Mouse (Mus musculus): ENCODE data around the gene Snai3. TPM values are rescaled to one million over a fixed set of nuclear protein-coding genes. Genes with fewer than 3 reads are reported as not detected.

Snai3 gene
- polyA plus RNA-seq, 1 experiment from 2014 or later, result 0.36 TPM

DNA sequence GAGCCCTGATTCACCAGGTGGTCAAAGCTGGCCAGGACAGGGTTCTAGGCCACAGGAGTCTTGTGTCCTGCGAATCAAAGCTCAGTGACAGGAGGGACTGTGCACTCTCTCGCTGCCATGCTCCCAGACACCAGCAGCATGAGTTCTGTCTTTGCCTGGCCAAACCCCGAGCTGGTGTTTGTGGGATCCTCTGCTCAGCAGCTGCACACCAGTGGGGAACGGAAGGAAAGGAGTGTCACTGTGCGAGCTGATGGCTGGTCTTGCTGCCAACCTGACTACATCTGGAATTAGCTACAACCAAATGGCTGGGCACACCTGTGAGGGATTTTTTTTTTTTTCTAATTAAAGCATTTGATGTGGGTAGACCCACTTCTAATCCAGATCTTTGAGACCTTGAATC, 10.2 kb upstream of the Snai3 start:
- Histone ChIP-seq H3K4me2 (no peak overlapping the region), H3K4me1 (peaks cover 37% of the 10 kb centered on the region), H3K27ac (no peak overlapping the region), H3K9ac (no peak overlapping the region), H3K36me3 (peaks cover 68% of the 10 kb centered on the region), H3K27me3 (replicated peaks) (no peaks in the 10 kb centered on the region), H3K4me3 (no peak overlapping the region), H3K9me3 (replicated peaks) (no peaks in the 10 kb centered on the region)
- ATAC-seq, result no peak
- 75% methylated on average over 5 of the region's 5 CpGs for WGBS (ENCODE audit: insufficient replicate concordance)

GRCm38 (mm10) chr8:122469965-122470364, 9.4 kb upstream of the Snai3 start:
- Histone ChIP-seq H3K4me2 (no peak overlapping the region), H3K4me1 (peaks cover 39% of the 10 kb centered on the region), H3K27me3 (replicated peaks) (no peaks in the 10 kb centered on the region), H3K9me3 (replicated peaks) (no peaks in the 10 kb centered on the region), H3K36me3 (peaks cover 70% of the 10 kb centered on the region), H3K9ac (no peak overlapping the region), H3K27ac (no peak overlapping the region), H3K4me3 (no peak overlapping the region)
- no peak for ATAC-seq
- 89% methylated on average over 10 of the region's 10 CpGs for WGBS (ENCODE audit: insufficient replicate concordance)

DNA sequence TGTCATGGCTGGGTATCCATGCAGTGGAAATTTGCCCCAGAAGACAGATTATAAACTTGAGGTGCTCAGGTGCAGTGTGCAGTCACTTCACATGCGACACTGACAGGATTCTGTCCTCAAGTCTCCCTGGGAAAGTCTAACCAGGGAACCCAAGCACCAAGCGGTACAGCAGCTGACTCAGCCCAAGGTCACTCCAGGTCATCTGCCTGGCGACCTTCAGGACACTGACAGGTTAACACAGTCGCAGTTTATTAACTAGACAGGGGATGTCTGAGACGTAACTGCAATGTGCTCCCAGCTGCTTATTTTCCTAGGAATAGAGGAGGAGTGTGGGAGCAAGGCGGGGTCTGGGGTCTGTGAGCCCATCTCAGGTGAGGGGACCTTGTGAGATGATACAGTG, 8.9 kb upstream of the Snai3 start:
- H3K27ac ChIP-seq, result no peak overlapping the region
- ATAC-seq, result no peak
- H3K4me1 ChIP-seq, result peaks cover 39% of the 10 kb centered on the region
- H3K36me3 ChIP-seq, result peaks cover 70% of the 10 kb centered on the region
- no peaks in the 10 kb centered on the region for H3K9me3 ChIP-seq (replicated peaks)
- H3K4me3 ChIP-seq, result no peak overlapping the region
- no peaks in the 10 kb centered on the region for H3K27me3 ChIP-seq (replicated peaks)
- no peak overlapping the region for H3K9ac ChIP-seq
- WGBS (ENCODE audit: insufficient replicate concordance), result 66% methylated on average over 6 of the region's 6 CpGs
- no peak overlapping the region for H3K4me2 ChIP-seq

- ATAC-seq, result no peak
- no peak overlapping the region for H3K27ac ChIP-seq
- H3K4me3 ChIP-seq, result no peak overlapping the region
- H3K27me3 ChIP-seq (replicated peaks), result peaks cover 4% of the 10 kb centered on the region; the same call in 1 of the 2 replicates
- peaks cover 40% of the 10 kb centered on the region for H3K4me1 ChIP-seq
- 83% methylated on average over 13 of the region's 13 CpGs for WGBS (ENCODE audit: insufficient replicate concordance)
- H3K9ac ChIP-seq, result no peak overlapping the region
- no peak overlapping the region for H3K4me2 ChIP-seq
- H3K9me3 ChIP-seq (replicated peaks), result no peaks in the 10 kb centered on the region
- H3K36me3 ChIP-seq, result peaks cover 56% of the 10 kb centered on the region
These were observed 7.3 kb upstream of the Snai3 start for GRCm38 (mm10) chr8:122467816-122468215.

- no peak for ATAC-seq
- H3K9me3 ChIP-seq (replicated peaks), result no peaks in the 10 kb centered on the region
- H3K27me3 ChIP-seq (replicated peaks), result peaks cover 32% of the 10 kb centered on the region
- H3K9ac ChIP-seq, result no peak overlapping the region
- H3K27ac ChIP-seq, result no peak overlapping the region; the same call in 1 of the 2 replicates
- peaks cover 38% of the 10 kb centered on the region for H3K36me3 ChIP-seq
- 24% methylated on average over 7 of the region's 7 CpGs for WGBS (ENCODE audit: insufficient replicate concordance)
- peaks cover 57% of the 10 kb centered on the region for H3K4me1 ChIP-seq
- H3K4me2 ChIP-seq, result no peak overlapping the region
- no peak overlapping the region for H3K4me3 ChIP-seq
These were observed 4.5 kb upstream of the Snai3 start for GRCm38 (mm10) chr8:122464985-122465384.

- Histone ChIP-seq H3K9me3 (replicated peaks) (no peaks in the 10 kb centered on the region), H3K27ac (peak overlapping the region; percentile 36), H3K9ac (no peak overlapping the region), H3K4me3 (no peak overlapping the region), H3K4me1 (peaks cover 58% of the 10 kb centered on the region), H3K36me3 (peaks cover 28% of the 10 kb centered on the region), H3K27me3 (replicated peaks) (peaks cover 43% of the 10 kb centered on the region), H3K4me2 (peak overlapping the region; percentile 7; the same call in 1 of the 2 replicates)
- no peak for ATAC-seq
- WGBS (ENCODE audit: insufficient replicate concordance), result 18% methylated on average over 12 of the region's 12 CpGs
These were observed 3.4 kb upstream of the Snai3 start for GRCm38 (mm10) chr8:122463651-122464640.

DNA sequence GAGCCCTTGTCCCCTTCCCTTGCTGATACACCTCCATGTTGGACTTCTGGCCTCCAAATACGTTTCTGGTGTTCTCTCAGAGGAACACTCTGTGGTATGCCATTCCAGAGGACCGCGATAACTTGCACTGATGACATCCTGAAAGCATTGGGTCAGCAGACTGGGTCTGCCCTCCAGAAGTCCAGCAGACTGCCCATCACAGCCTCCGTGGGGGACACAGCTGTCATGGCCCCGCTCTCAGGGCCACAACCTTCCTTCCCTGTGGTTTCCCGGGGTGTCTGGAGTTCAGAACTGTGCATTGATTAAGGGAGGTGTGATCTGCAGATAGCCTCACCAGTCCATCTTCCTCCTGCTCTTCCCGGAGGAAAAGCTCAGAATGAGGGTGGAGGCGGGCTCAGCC, 2.0 kb upstream of the Snai3 start:
- Histone ChIP-seq H3K4me2 (no peak overlapping the region), H3K9ac (no peak overlapping the region), H3K4me1 (peaks cover 58% of the 10 kb centered on the region), H3K27ac (no peak overlapping the region), H3K27me3 (replicated peaks) (peaks cover 57% of the 10 kb centered on the region), H3K9me3 (replicated peaks) (no peaks in the 10 kb centered on the region), H3K4me3 (no peak overlapping the region), H3K36me3 (peaks cover 14% of the 10 kb centered on the region)
- ATAC-seq, result no peak
- 57% methylated on average over 8 of the region's 8 CpGs for WGBS (ENCODE audit: insufficient replicate concordance)

DNA sequence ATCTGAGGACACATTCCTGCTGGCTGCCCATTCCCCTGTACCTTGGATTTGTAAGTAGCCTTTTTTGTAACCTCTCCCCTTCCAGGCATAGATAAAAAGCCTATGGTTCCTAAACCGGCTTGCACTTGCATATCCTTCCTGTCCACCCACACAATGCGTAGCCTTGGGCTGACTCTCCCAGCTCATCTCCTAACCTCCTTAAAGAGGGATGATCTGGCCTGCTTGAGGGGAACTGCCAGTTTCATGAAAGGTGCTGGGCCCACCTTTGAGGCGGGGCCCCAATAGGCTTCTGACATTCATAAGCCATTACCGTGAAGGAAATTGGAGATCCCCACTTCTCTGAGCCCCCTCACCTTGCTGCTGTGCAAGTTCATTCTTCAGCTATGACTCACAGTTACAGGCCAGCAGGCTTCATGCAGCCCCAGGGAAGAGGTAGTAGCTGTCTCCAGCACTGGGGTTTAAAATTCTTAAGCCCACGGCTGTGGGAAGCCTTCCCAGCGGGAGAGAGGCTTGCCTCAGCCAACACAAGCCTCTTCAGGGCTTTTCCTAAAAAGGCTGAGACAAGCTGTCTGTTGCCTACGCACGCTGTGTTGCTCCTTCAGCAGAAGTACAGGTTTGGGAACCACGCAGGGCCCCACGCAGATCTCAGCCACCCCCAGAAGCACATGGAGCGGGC, 1.1 kb upstream of the Snai3 start:
- 54% methylated on average over 11 of the region's 11 CpGs for WGBS (ENCODE audit: insufficient replicate concordance)
- Histone ChIP-seq H3K9ac (no peak overlapping the region), H3K4me2 (no peak overlapping the region), H3K27me3 (replicated peaks) (peaks cover 66% of the 10 kb centered on the region), H3K27ac (no peak overlapping the region), H3K9me3 (replicated peaks) (no peaks in the 10 kb centered on the region), H3K36me3 (peaks cover 5% of the 10 kb centered on the region), H3K4me3 (no peak overlapping the region), H3K4me1 (peaks cover 58% of the 10 kb centered on the region)
- ATAC-seq, result no peak

GRCm38 (mm10) chr8:122459990-122460389, 543 bp downstream of the Snai3 start:
- Histone ChIP-seq H3K4me3 (peak overlapping the region; percentile 39; the same call in 1 of the 2 replicates), H3K9ac (peak overlapping the region; percentile 12; the same call in 1 of the 2 replicates), H3K4me1 (peaks cover 51% of the 10 kb centered on the region), H3K4me2 (peak overlapping the region; percentile 66), H3K27me3 (replicated peaks) (peaks cover 82% of the 10 kb centered on the region), H3K9me3 (replicated peaks) (no peaks in the 10 kb centered on the region), H3K36me3 (no peaks in the 10 kb centered on the region), H3K27ac (no peak overlapping the region)
- 18% methylated on average over 7 of the region's 7 CpGs for WGBS (ENCODE audit: insufficient replicate concordance)
- ATAC-seq, result no peak

DNA sequence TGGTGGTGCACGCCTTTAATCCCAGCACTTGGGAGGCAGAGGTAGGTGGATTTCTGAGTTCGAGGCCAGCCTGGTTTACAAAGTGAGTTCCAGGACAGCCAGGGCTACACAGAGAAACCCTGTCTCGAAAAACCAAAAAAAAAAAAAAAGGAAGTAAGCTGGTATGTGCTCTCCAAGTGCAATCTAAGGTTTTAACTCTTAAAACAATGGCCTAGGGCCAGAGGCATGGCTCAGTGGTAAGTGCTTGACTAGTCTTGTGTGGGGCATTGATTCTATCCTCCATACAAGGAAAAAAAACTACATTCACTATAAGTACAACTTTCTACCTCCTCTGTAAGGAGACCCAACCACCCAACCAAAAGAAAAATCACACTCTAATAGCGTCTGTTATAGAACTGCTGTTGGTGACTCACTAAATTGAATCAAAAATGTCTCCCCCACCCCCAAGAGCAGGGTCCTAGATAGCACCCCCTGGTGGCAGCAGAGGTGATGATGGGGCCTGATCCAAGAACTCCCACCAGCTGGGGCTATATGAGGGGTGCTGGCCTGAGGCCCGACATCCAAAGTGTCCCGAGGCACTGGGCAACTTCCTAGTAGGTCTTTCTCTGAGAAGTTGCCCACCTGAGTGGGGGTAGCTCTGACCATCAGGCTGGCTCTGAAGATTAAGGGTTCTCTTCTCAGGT, 1.2 kb downstream of the Snai3 start:
- ATAC-seq, result no peak
- Histone ChIP-seq H3K9me3 (replicated peaks) (no peaks in the 10 kb centered on the region), H3K36me3 (no peaks in the 10 kb centered on the region), H3K4me3 (no peak overlapping the region), H3K27ac (no peak overlapping the region), H3K4me1 (peaks cover 48% of the 10 kb centered on the region), H3K9ac (no peak overlapping the region), H3K27me3 (replicated peaks) (peaks cover 86% of the 10 kb centered on the region), H3K4me2 (no peak overlapping the region)
- 48% methylated on average over 6 of the region's 6 CpGs for WGBS (ENCODE audit: insufficient replicate concordance)

- H3K4me3 ChIP-seq, result no peak overlapping the region
- peaks cover 29% of the 10 kb centered on the region for H3K4me1 ChIP-seq
- H3K4me2 ChIP-seq, result no peak overlapping the region
- no peak for ATAC-seq
- no peak overlapping the region for H3K27ac ChIP-seq
- 69% methylated on average over 11 of the region's 11 CpGs for WGBS (ENCODE audit: insufficient replicate concordance)
- H3K9me3 ChIP-seq (replicated peaks), result no peaks in the 10 kb centered on the region
- H3K27me3 ChIP-seq (replicated peaks), result peaks cover 81% of the 10 kb centered on the region
- H3K9ac ChIP-seq, result no peak overlapping the region
- H3K36me3 ChIP-seq, result no peaks in the 10 kb centered on the region
These were observed 3.4 kb downstream of the Snai3 start for GRCm38 (mm10) chr8:122457171-122457570.

Measured in liver, embryonic 12.5 days (tissue).